Mouse (Mus musculus): ENCODE measurements around the gene Ing5. TPM values are rescaled to one million over a fixed set of nuclear protein-coding genes. Genes with fewer than 3 reads are reported as not detected.
"Not testable (repeated sequence)": the region's sequence is repeated elsewhere in the genome, so short reads cannot be mapped to it uniquely, and the experiment has no call there.

The Ing5 gene
- total RNA-seq, 2 experiments from 2014 or later: 2.9 to 3.7 TPM

DNA sequence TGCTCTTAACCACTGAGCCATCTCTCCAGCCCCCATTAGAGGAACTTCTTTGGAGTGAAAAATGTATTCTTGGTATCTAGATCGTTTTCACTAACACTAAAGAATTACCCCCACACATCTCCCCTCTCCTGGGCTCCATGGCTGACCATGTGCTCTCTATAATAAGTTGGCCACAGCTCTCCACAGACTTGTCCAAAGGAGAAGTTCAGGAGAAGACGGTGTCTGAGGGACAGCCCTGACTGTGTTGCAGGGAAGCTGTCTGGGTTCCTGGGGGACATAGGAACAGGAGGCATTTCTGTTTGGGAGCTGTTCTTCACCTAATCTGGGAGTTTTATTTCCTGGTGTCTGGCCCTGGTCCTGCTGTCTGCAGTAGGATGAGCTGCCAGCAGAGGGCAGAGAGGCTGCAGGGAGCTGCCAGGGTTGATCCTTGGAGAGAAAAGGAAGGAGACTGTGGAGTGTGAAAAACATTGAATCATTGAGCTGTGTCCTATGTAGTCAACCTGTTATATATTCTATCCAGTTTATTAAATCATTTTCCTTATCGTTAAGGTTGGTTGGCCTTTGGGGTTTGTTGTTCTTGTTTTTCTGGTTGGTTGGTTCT is 42.1 kb downstream of the Ing5 start:
- intact Hi-C loops (cut with DNase I; ENCODE audit: low total_unique reads); DNase-seq: not testable (repeated sequence)

DNA sequence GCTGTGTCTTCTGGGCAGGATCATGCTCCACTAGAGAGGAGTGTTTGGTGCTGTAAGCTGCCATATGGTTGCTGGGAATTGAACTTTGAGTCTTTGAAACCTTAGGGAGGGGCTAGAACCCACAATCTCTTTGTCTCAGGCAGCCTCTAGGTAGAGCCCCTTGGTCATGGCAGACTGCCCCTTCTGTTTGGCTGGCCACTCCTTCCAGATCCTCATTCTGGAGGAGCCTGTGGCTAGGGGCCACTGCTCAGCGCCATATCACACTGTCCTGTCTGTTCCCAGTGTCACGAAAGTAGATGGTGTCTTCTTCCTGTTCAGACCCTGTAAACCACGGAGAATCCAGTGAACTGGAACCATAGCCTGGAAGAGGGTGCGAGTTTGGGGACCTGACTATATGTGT is 52.0 kb downstream of the Ing5 start:
- DNase-seq; intact Hi-C loops (cut with DNase I; ENCODE audit: low total_unique reads): not testable (repeated sequence)

DNA sequence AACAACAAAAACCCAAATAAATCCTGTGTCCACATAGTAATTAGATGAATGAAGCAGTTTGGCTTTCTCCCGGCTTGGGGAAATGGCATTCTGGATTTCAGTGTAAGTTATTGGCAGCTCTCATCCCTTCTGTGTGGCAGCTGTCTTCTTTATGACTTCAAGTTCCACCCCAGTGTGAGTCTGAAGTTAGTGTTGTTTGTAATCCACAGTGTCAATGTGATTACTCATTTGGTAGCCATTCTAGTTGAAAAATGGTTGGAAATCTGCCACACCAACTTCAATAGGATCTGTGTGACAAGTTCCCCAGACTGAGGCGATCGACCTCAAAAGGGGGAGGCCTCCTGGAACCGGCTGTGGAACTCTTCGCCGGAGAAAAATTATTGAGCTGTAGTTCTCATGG is 53.6 kb downstream of the Ing5 start:
- intact Hi-C loops (cut with DNase I; ENCODE audit: low total_unique reads): no loop called here
- DNase-seq: no peak

DNA sequence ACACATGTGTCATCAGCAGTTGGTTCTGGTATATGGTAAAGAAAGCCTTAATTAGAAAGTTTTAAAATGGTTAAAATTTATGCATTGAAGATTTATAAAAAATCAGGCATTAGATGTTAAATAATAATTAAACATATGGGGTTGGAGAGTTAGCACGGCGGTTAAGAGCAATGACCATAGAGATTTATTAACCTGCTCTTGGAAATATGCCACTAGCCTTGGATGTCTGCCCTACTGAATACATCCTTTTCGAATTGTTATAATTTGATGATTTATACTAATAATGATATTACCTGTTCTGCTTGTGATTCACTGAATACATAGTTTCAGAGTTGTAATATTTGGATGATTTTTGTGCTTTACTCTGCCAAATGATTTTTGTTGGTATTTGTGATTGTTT is 54.2 kb downstream of the Ing5 start:
- DNase-seq: no peak
- intact Hi-C loops (cut with DNase I; ENCODE audit: low total_unique reads): no loop called here

DNA sequence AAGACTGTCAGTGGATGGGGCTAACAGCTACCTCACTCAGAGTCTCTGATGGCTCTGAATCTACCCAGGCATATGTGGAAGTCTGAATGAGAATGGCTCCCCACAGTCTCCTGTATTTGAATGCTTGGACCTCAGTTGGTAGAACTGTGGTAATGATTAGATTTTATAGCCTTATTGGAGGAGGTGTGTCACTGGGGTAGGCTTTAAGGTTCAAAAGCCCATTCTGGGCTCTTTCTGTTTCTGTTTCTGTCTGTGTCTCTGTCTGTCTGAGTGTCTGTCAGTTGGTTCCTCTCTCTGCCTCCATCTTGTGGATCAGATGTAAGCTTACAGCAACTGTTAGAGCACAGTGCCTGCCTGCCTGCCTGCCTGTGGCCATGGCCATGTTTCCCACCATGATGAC is 55.9 kb downstream of the Ing5 start:
- intact Hi-C loops (cut with DNase I; ENCODE audit: low total_unique reads): no loop called here
- DNase-seq: no peak

DNA sequence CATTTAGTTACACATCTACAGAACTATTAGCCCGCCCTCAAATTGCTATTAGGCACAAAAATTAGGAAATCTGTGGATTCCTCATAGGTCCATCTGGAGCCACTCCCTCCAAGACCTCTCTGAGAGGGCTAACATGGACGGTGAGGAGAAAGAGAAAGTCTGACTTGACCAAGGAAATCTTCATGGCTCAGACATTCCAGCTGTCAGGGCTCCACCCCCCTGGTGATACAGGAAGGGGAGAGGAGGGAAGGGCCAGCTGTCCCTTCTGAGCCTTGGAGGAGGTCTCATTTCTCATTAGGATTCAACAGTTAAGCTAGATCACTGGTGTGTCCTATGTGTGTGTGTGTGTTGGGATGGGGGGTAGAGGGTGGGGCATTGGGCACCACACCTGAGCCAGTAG is 57.3 kb downstream of the Ing5 start, which contains the start of gene Gal3st2:
Gene Gal3st2 (plus strand): TSS at position 259 of the 400 bp plus-strand sequence.
- DNase-seq; intact Hi-C loops (cut with DNase I; ENCODE audit: low total_unique reads): not testable (repeated sequence)

Other genes starting within 250 kb of the Ing5 start
- 10 to 100 TPM; 91.0 to 98.6 TPM for gene Stk25, start 145.3 kb upstream of the Ing5 start, total RNA-seq (2021)
- gene Bok, start 118.3 kb upstream of the Ing5 start, total RNA-seq (2021): 1 to 10 TPM; 2.9 to 3.1 TPM
- gene Atg4b, start 52.5 kb upstream of the Ing5 start, total RNA-seq (2021): 10 to 100 TPM; 29.9 to 36.9 TPM
- 10 to 100 TPM; 40.5 to 41.0 TPM for gene Thap4, start 49.1 kb upstream of the Ing5 start, total RNA-seq (2021)
- 10 to 100 TPM; 16.8 to 23.8 TPM for gene Dtymk, start 2.0 kb upstream of the Ing5 start, total RNA-seq (2021)
- gene D2hgdh, start 20.9 kb downstream of the Ing5 start, total RNA-seq (2021): 10 to 100 TPM; 24.8 to 25.8 TPM
- gene Gal3st2, start 57.3 kb downstream of the Ing5 start, total RNA-seq (2021): not detected
- not detected for gene Gal3st2b, start 114.3 kb downstream of the Ing5 start, total RNA-seq (2021)
- under 1 TPM; 0.02 to 0.04 TPM for gene Gal3st2c, start 186.5 kb downstream of the Ing5 start, total RNA-seq (2021)
- gene Neu4, start 216.5 kb downstream of the Ing5 start, total RNA-seq (2021): not detected
- not detected for gene Pdcd1, start 248.6 kb downstream of the Ing5 start, total RNA-seq (2021)